Mouse (Mus musculus) adrenal gland (tissue): ENCODE results near the gene Gm9945.

Experiments
- intact Hi-C: fragments of 180-260 bp; cut with DNase I; formaldehyde crosslinking; loops from one replicate; pipeline ENCODE4 v1.15.1; 2025

Gm9945 gene

DNA sequence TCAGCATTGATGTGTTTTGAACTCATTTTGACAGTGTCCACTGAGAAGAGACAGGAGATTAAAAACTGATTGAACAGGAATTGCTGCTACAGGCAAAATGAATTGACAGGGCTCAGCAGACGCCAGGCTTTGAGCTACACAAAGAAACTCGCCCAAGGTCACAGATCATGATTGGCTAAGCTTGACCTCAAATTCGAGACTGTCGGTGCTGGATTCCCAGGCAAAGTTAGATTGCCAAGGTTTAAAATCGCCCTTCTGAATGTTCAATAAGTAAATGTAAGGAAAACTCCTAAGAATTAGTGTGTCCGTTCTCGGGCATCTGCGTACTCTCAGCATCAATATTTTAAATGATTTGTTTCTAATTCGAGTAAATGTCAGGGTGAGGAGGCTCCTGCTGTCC is 9.5 kb downstream of the Gm9945 start:
- intact Hi-C loops, result no loop called here

DNA sequence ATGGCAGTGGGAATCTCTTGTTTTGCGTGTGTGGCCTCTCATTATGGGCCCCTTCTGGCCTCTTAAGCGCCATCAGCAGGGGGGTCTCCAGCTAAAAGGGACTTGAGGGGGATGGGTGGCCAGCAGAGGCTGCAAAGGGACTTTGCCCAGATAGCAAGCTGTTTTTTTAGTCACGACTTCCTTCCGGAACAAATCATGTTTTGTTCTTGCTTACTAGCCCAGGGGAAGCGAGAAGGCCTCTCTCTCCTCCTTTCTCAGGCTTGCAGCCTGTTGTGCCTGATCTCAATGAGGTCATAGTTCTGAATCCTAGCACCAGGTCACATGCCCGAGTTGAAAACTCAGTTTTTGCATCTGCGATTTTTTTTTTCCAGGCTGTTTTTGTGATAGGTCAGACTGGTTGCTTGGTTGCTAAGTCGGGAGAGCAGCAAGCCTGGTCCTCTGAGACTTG is 12.0 kb downstream of the Gm9945 start:
- intact Hi-C loops, result no loop called here

- intact Hi-C loops, result no loop called here
These were observed 13.4 kb downstream of the Gm9945 start for GRCm38 (mm10) chr11:53493243-53493955.

GRCm38 (mm10) chr11:53495417-53495816 is 15.5 kb downstream of the Gm9945 start:
- intact Hi-C loops, result no loop called here

GRCm38 (mm10) chr11:53496946-53497345 is 17.0 kb downstream of the Gm9945 start:
- intact Hi-C loops, result no loop called here

DNA sequence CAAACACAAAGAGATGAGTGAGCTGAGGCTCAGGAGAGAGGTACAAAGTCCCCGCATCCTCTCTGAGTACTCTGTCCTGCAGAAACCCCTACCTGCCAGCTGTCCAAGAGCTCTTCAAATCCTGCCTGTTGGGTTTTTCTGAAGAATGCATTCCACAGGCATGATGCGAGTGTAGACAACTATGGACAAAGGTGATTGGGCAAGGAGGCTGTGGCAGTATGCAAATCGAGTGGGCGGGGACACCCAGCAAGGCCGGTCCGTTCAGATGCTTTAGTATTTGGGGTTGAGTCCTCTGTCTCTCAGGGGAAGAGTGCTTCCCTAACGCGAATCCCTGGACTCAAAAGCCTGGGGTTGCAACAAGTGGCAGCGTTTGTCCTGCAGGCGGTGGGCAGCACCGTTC is 20.6 kb downstream of the Gm9945 start:
- intact Hi-C loops, result no loop called here

DNA sequence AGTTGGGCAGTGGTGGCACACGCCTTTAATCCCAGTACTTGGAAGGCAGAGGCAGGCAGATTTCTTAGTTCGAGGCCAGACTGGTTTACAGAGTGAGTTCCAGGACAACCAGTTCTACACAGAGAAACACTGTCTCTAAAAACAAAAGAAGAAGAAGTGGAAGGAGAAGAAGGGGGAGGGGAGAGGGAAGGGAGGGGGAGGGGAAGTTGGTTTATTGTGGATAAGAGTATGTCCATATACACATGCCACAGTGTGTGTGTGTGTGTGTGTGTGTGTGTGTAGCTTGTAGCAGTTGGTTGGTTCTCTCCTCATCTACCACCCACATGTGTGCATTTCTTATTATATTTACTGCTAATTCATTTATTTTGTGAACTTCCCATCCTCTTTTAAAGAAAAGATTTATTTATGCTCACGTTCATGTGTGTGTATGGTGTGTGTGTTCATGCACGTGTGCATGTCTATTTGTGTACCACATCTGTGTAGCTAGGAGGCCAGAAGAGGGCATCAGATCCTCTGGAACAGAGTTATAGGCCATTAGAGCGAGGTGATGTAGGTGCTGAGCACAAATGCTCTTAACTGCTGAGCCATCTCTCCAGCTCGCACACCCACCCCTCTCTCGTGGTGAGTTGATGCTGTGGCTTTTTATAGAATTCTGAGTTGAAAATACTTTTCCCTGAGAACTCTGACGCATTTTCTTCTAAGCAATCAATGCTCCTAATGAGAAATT is 22.2 kb downstream of the Gm9945 start:
- intact Hi-C loops, result no loop called here

DNA sequence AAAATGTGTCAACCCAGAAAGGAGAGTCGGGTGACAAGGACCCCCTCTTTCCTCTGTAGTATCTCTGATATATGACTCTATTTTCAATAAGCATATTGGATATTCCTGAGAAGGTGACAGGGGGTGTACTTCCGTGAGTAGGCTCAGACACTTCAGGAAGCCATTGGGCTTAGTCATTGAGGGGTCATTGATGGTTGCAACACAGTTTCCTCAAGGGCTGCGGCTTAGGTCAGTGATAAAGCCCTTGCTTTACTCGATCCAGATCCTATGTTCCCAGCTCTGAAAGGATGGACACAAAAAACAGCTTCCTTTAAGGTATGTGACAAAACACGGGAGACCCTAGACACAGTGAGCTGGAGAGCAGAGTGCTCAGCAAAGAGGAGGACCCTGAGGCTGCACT is 23.8 kb downstream of the Gm9945 start:
- intact Hi-C loops, result no loop called here

- intact Hi-C loops, result no loop called here
These were observed 24.4 kb downstream of the Gm9945 start for GRCm38 (mm10) chr11:53504376-53504775.

DNA sequence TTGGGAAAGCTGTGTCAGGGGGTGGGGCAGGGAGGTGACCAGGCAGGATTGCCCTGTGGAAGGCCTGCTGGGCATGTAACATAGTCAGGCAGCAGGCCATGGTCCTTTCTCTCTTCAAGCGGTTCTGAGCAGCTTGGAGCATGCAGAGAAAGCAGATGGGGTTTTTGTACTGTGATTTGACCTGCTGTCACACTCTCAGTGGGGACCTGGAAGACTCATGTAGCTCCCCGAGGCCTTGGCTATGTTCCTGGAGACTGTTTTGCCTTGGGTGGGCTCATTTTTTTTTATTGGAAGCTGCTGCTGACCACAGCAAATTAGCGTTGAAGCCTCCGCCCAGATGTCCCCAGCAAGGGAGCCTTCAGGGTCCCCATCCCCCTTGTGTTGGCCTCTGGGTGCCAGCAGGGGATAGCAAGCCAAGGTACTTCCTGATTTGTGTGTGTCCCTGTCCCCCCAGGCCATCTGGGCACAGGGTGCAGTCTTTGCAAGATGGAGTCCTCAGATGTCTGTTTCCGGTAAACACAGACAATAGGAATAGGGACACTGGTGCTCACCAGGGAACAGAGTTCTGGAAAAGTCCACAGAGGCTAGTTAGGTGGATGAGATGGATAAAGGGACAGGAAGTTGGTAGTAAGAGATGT is 25.2 kb downstream of the Gm9945 start:
- intact Hi-C loops, result no loop called here

GRCm38 (mm10) chr11:53507098-53507805 is 27.3 kb downstream of the Gm9945 start:
- intact Hi-C loops, result no loop called here

- intact Hi-C loops, result no loop called here
These were observed 28.2 kb downstream of the Gm9945 start for GRCm38 (mm10) chr11:53508152-53508551.

- intact Hi-C loops, result no loop called here
These were observed 28.6 kb downstream of the Gm9945 start for GRCm38 (mm10) chr11:53508591-53508990.

- intact Hi-C loops, result no loop called here
These were observed 30.4 kb downstream of the Gm9945 start for GRCm38 (mm10) chr11:53510351-53510750.

GRCm38 (mm10) chr11:53516775-53517627 is 37.0 kb downstream of the Gm9945 start:
- intact Hi-C loops, result no loop called here

DNA sequence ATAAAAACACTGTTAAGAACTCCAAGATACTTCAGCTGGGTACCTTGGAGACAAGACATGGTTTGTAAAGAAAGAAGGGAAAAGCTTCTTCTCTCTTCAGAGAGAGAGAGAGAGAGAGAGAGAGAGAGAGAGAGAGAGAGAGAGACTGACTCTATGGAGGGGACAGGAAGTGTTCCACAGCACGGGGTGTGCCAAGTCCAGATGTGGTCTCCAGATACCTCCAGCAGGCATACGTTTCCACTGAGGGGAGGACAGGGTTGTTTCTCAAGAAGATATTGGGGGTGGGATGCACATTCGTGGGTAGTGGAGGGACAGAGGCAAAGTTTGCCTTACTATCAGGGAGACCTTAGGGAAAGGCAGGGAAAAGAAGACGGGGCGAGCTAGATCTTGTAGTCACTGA is 38.8 kb downstream of the Gm9945 start:
- intact Hi-C loops, result no loop called here

DNA sequence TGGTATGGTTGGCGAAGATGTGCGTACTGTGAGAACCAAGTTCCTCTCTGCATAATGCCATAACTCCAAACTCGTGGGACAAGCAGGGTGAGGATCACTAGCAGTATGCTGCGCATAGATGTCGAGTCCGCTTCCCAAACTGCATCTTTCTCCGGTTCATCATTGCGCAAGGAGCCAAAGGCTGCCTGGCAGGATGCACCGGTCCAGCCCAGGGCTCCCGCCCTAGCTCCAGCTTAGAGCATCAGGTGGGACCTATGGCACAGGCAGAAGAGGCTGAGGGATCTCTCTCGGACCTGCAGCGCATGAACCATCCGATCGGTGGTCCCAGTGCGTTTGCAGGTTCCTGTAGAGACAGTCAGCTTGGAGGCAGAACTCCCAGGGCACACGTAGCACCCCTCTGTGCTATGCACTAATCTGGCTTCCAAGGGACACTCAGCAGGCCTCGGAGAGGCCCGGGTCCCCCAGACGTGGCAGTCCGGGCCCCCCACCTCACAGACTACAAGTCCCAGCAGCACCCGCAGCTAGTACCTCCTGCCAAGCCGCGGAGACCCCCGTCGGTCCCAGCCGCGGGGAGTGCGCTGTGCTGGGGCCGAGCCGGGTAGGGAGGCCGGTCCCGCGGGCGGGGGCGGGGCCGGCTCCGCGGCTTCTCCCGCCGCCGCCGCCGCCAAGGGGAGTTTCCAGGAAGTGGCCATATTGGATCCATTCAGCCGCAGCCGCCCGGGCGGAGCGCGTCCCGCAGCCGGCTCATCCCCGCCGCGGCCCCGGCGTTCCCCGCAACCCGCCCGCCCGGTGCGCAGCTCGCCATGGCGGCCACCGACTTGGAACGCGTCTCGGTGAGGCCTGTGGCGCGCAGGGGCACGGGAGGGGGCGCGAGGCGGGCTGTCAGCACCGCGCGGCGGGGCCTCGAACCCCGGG is 39.5 kb downstream of the Gm9945 start, which contains the start of gene Sept8:
Gene Sept8, plus strand, starts transcription at position 51 of the 915 bp plus-strand sequence.
- intact Hi-C loops, result no loop called here

DNA sequence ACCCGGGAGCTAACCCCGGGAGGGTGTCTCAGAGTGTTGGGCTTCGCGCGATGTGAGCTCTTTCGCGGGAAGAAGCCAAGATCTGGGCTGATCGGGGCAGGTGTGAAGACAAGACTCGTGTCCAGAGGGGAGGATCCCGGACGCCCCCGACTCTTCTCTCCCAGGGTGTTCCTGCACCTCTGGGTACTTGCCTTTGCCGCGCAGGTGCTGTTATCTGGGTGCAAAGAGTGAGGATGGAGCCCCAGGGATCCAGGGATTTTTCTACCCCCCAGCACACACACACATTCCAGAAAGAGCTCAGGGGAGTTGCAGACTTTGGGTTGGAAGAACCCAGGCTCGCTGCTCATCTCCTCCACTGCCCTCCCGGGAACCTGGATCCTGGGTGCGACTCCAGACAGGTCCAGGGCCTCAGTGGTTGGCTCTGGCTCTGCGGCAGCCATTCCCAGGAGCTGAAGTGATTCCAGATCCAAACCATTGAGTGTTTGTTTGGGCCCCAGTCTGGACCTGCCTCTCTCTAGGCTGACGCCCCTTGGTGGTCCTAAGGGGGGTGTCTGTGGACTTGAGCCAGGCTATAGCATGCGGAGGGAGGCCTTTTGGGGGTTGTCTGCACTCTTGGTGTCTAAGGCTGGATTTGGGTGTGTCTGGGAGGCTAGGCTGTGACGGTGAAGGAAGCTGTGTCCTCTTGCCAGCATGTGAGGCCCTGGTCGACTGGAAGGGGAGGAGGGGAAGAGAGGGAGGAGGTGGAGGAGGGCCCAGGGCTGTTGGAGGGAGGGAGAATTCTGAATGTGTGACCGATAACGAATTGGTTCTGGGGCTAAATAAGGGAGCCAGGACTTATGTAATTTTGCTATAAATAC is 40.4 kb downstream of the Gm9945 start:
- intact Hi-C loops, result no loop called here
